Mouse (Mus musculus) induced T-regulatory cell, adult 2 months (primary cell): ENCODE results near the gene Cnnm3.
A peak's percentile ranks its signal among the peaks of the same experiment; 100 is the strongest.

Source experiments
- DNase-seq: peaks from one replicate; pipeline ENCODE4 v3.0.0-alpha.2; 2012; ENCODE audit warnings: low read depth

The Cnnm3 gene

GRCm38 (mm10) chr1:36558031-36558993 is 46.6 kb downstream of the Cnnm3 start, which contains the start of gene Sema4c:
TSS of gene Sema4c (minus strand) at chr1:36558349.
- DNase-seq, result peak; percentile 82

DNA sequence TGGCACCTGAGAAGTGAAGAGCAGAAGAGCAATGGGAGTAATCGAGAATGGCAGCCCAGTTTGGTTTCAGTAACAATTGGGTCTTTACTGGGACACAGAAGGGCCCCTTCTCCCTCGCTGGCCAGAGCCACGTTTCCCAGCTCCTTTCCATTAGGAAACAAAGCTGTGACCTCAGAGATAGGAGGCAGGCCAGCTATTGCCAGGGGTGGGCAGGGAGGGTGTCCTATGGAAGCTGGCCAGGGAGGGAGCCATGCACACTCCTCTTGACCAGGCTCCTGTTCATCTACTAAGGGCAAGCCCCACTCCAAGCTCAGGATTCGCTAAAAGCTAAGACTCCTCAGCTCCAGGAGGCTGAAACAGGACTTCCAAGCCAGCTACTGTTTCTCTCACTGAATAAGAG is 47.6 kb downstream of the Cnnm3 start:
- no peak for DNase-seq

DNA sequence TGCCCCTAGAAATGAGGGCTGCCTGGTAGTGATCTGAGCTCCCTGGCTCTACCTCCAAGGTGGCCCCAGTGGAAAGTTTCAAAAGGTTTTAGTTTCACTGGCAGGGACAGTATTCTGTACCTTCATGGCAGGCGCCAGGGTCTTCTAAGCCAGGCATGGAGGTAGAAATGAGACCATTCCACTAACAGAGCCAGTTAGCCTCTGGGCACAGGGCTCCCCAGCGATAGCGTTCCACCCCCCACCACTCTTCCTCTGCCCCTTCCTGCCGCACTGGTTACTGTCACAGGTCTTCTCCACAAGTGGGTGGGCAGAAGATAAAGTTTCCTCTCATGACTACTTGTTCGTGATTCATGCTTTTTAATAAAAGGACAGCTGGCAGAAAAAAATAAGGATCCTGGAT is 48.2 kb downstream of the Cnnm3 start:
- peak; percentile 47 for DNase-seq

- no peak for DNase-seq
These were observed 49.2 kb downstream of the Cnnm3 start for GRCm38 (mm10) chr1:36560903-36561302.

GRCm38 (mm10) chr1:36562388-36562787 is 50.7 kb downstream of the Cnnm3 start:
- no peak for DNase-seq

GRCm38 (mm10) chr1:36563197-36563596 is 51.5 kb downstream of the Cnnm3 start:
- DNase-seq, result no peak

- no peak for DNase-seq
These were observed 52.0 kb downstream of the Cnnm3 start for GRCm38 (mm10) chr1:36563632-36564031.

GRCm38 (mm10) chr1:36564101-36564500 is 52.4 kb downstream of the Cnnm3 start:
- DNase-seq, result no peak

DNA sequence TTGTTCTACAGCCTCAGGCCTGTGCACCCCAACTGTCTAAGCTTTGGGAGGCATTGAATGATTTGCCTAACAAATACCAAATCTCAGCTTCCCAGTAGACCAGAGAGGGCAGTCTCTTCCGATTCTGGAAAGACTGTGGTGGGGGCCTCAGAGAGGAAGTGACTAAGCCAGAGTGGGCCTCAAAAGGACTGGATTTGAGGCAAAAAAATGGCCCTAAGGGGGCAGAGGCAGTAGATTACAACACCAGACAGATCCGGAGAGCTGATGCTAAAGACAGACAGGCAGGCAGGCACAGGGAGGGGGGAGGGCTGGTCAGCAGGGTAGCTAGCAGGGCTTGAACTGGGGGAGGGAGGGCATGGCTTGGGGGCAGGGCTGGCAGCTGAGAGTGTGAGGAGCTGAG is 54.8 kb downstream of the Cnnm3 start:
- DNase-seq, result no peak

- DNase-seq, result no peak
These were observed 56.3 kb downstream of the Cnnm3 start for GRCm38 (mm10) chr1:36567818-36568603.

DNA sequence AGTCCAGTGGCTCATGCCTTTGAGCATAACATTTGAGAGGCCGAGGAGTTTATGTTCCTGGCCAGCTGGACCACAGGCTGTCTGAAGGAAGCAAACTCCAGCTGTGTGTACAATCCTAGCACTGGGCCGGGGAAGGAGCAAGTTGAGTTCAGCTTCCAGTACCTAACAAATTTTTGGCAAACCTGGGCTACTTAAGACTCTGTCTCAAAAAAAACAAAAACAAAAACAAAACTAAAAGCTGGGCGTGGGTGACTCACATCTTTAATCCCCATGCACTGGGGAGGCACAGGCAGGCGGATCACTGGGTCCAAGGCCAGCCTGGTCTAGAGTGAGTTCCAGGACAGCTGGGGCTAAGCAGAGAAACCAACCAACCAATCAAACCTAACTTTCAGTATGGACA is 57.1 kb downstream of the Cnnm3 start:
- no peak for DNase-seq

- DNase-seq, result no peak
These were observed 58.1 kb downstream of the Cnnm3 start for GRCm38 (mm10) chr1:36569694-36570276.

DNA sequence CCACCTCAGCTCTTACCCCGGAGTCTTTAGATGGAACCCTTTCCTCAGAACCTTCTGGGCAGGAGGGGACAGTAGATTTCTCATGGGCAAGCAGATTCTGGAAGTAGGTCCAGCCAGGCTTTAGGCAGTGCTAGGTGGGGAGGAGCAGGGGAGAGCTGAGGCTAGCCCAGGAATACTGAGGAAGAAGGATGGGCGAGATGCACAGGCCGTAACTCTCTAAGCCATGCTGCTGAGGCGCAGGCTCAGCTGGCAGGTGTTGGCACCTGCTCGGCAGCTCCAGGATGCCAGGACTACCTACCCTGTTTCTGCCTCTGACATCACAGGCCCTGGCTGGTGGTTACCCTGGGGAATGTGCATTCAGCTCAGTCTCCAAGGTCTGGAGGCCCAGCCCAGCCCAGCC is 58.7 kb downstream of the Cnnm3 start:
- no peak for DNase-seq

DNA sequence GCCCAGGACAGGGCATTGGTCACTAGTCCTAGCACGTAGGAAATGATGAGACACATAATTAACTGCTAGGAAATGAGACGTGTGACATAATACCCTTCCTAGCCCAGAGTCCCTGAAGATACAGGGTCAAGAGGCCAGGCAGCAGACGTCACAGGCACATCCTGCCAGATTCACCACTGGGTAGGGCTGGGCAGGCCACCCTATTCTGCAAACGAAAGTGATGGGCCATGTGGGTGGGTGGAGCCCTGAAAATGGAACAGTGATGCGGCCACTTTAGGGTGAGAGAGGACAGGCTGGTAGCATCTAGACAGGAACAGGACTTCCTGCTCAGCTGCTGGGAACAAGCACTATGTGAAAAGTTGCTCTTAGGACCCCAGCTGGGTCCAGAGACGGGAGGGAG is 60.0 kb downstream of the Cnnm3 start:
- peak; percentile 44 for DNase-seq

DNA sequence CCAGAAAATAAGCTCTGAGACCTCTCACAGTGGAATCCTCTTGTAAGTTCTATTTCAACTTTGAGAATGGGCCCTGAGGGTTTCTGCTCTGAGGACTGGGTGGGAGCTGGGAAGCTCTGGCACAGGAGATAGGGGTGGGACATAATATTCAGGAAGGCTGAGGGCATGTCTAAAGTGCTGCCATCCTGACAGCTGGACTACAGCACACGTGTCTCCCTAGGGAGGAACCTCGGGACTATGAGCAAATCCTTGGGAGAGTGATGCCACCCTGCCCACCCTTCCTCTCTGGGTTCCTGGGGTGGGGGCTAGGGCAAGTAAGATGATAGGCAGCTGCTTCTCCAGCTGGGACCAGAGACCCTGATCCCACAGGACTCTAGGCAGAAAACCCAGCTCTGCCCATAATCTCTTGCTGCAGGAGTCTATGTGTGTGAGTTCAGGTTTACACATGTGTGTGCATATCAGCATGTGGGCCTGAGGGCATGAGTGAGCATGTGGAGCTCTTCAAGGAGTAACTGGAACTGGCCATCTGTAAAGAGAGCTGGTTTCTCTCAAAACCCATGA is 60.6 kb downstream of the Cnnm3 start:
- no peak for DNase-seq

GRCm38 (mm10) chr1:36572709-36573108 is 61.0 kb downstream of the Cnnm3 start:
- DNase-seq, result no peak

GRCm38 (mm10) chr1:36573524-36573923 is 61.9 kb downstream of the Cnnm3 start:
- no peak for DNase-seq

DNA sequence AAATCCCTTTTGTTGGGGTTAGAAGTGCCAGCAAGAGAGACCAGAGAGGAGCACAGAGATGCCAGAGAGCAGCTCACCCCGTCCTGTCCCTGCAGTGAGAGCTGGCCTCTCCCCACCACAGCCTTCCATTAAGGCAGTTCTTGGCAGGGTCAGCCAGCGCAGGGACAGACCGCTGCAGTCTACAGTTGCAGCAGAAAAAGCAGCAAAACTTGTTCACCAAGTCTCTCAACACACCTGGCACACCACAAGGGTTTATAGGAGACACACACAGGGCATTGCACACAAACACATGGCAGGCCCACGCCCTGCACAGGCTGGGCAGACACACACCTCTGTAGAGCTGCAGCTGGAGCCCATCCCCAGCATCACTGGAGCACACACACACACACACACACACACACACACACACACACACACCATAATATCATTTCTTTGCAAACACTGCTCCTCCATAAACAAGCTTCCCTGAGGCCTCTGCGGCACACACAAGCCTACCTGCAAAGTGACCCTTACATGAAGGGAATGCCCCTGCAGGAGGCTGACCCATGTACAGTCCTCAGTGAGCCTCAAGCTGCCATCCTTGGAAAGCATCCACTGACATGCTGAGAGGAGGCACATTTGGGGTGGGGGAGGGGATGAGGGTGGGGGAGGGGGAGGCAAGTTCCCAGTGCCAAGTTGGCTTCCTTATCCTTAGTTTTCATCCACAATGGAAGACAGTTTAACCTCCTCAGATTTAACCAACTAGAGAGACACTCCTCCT is 62.7 kb downstream of the Cnnm3 start:
- DNase-seq, result no peak

DNA sequence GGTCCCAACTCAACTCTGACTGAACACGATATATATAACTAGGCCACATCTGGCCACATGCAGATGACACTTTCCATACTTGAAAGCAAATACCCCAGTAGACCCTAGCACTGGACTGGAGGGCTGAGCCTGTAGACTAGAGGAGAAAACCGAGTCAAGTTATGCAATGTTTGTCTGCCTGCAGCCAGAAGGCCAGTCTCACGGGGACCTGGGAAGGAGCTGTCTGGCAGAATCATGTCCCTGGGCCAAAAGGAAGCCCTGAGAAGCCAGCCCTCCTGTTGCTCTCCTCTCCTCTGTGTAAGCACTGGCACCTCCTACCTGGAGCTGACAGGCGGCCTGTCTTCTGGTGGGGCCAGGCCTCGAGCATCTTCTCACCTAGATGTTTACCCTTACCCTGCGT is 63.7 kb downstream of the Cnnm3 start:
- DNase-seq, result no peak

DNA sequence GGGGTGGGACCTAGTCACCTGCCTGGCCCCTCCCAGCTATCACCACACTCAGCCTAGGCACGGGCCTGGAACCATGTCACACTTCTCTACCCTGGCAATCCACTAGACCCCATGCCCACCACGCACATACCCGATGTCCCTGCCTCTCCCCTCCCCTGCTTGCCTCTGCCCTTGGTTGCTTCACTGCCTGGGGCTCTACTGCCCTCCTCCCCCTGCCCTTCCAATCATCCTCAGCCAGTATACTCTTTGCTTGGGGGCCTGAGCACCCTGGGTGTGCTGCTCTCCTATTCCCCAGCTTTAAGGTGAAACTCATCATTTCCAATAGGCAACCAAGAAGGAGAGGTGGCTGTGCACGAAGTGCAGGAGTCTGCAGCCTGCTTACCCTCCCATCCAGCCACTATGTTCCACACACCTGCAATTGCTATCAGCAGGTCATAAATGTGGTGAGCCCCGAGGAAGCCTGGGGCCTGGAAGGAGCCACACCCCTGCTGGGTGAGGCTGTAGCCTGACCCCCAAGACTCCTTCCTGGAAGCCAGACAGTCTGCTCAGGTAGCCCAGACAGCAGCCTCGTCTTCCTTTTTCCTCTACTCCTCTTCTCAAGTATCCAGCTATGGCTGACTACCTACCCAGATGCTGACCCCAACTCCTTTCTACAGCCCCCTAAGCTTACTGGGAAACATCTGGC is 65.5 kb downstream of the Cnnm3 start:
- DNase-seq, result no peak
